Mouse (Mus musculus) heart, embryonic 12.5 days (tissue): Measurements from ENCODE around the gene A930017K11Rik. TPM values are rescaled to one million over a fixed set of nuclear protein-coding genes. Genes with fewer than 3 reads are reported as not detected.
A peak's percentile ranks its signal among the peaks of the same experiment; 100 is the strongest.

ENCODE experiments used
- ATAC-seq: fragments of 200-750 bp; cut with Nextera tagmentation; 2 replicates; pipeline ENCODE4 v1.8.0; 2017; ENCODE audit warnings: moderate TSS enrichment, moderate library complexity; ENCODE audit not compliant: insufficient number of reproducible peaks, low FRiP score
- H3K27ac ChIP-seq: fragments of 300-500 bp; sonication (generic); 2 replicates; pipeline ENCODE4 v1.5.1; 2016; ENCODE audit warnings: mild to moderate bottlenecking, moderate library complexity; ENCODE audit not compliant: poor library complexity, severe bottlenecking
- H3K27me3 ChIP-seq: fragments of 300-500 bp; sonication (generic); replicated peaks from 2 replicates; pipeline ENCODE4 v1.6.1; 2016; ENCODE audit warnings: mild to moderate bottlenecking, moderate library complexity
- H3K36me3 ChIP-seq: fragments of 300-500 bp; sonication (generic); 2 replicates; pipeline ENCODE4 v1.6.1; 2016; ENCODE audit warnings: mild to moderate bottlenecking, moderate library complexity
- H3K4me1 ChIP-seq: fragments of 300-500 bp; sonication (generic); replicated peaks from 2 replicates; pipeline ENCODE4 v1.6.1; 2016; ENCODE audit warnings: mild to moderate bottlenecking
- H3K4me2 ChIP-seq: fragments of 300-500 bp; sonication (generic); 2 replicates; pipeline ENCODE4 v1.6.1; 2016; ENCODE audit warnings: mild to moderate bottlenecking, moderate library complexity
- H3K4me3 ChIP-seq: fragments of 300-500 bp; sonication (generic); 2 replicates; pipeline ENCODE4 v1.5.1; 2016; ENCODE audit warnings: mild to moderate bottlenecking
- H3K9ac ChIP-seq: fragments of 300-500 bp; sonication (generic); 2 replicates; pipeline ENCODE4 v1.6.1; 2016; ENCODE audit warnings: mild to moderate bottlenecking, moderate library complexity
- H3K9me3 ChIP-seq: fragments of 300-500 bp; sonication (generic); replicated peaks from 2 replicates; pipeline ENCODE4 v1.6.1; 2016; ENCODE audit warnings: mild to moderate bottlenecking, moderate library complexity
- WGBS: fragments of 180-500 bp; shearing (Covaris S2); methylation state at CpG from one replicate; pipeline ENCODE4 v1.1.7; 2016; 5-methylcytosine and 5-hydroxymethylcytosine counted together
- polyA plus RNA-seq: library from polyadenylated mRNA; unstranded; fragments of >200 nt; fragmentation: Nextera tagmentation; extraction: Ambion mirVana; gene quantifications from 2 replicates; pipeline ENCODE4 v1.2.1, GENCODE M21; 2016

Gene A930017K11Rik
- polyA plus RNA-seq, 1 experiment from 2014 or later = 0.17 TPM

- ATAC-seq = no peak
- H3K27ac ChIP-seq = no peak overlapping the region
- peaks cover 17% of the 10 kb centered on the region for H3K27me3 ChIP-seq
- H3K4me2 ChIP-seq = no peak overlapping the region
- H3K36me3 ChIP-seq = peaks cover 49% of the 10 kb centered on the region
- H3K9me3 ChIP-seq = no peaks in the 10 kb centered on the region
- H3K4me1 ChIP-seq = no peaks in the 10 kb centered on the region
- 86% methylated on average over 14 of the region's 14 CpGs for WGBS
- no peak overlapping the region for H3K4me3 ChIP-seq
- no peak overlapping the region for H3K9ac ChIP-seq
These were observed 5.3 kb upstream of the A930017K11Rik start for GRCm38 (mm10) chr17:25957586-25958051.

GRCm38 (mm10) chr17:25956631-25957030 is 4.3 kb upstream of the A930017K11Rik start:
- H3K4me2 ChIP-seq = no peak overlapping the region
- peaks cover 7% of the 10 kb centered on the region for H3K4me1 ChIP-seq
- H3K4me3 ChIP-seq = no peak overlapping the region
- H3K36me3 ChIP-seq = peaks cover 39% of the 10 kb centered on the region
- peaks cover 27% of the 10 kb centered on the region for H3K27me3 ChIP-seq
- WGBS = 75% methylated on average over 7 of the region's 7 CpGs
- no peak overlapping the region for H3K27ac ChIP-seq
- ATAC-seq = no peak
- H3K9ac ChIP-seq = no peak overlapping the region
- no peaks in the 10 kb centered on the region for H3K9me3 ChIP-seq

GRCm38 (mm10) chr17:25956201-25956600 is 3.8 kb upstream of the A930017K11Rik start:
- no peak for ATAC-seq
- WGBS = 76% methylated on average over 7 of the region's 7 CpGs

GRCm38 (mm10) chr17:25955736-25956135 is 3.4 kb upstream of the A930017K11Rik start:
- Histone ChIP-seq H3K4me1 (peaks cover 15% of the 10 kb centered on the region), H3K27me3 (peaks cover 36% of the 10 kb centered on the region), H3K4me2 (no peak overlapping the region), H3K27ac (no peak overlapping the region), H3K36me3 (peaks cover 34% of the 10 kb centered on the region), H3K9me3 (no peaks in the 10 kb centered on the region), H3K9ac (no peak overlapping the region), H3K4me3 (no peak overlapping the region)
- ATAC-seq = no peak
- 52% methylated on average over 3 of the region's 3 CpGs for WGBS

More at GRCm38 (mm10) chr17:25956201-25956600, 3.8 kb upstream of the A930017K11Rik start:
- H3K4me3 ChIP-seq = no peak overlapping the region
- no peak overlapping the region for H3K9ac ChIP-seq
- H3K4me1 ChIP-seq = peaks cover 10% of the 10 kb centered on the region
- peaks cover 36% of the 10 kb centered on the region for H3K36me3 ChIP-seq
- no peak overlapping the region for H3K27ac ChIP-seq
- peaks cover 32% of the 10 kb centered on the region for H3K27me3 ChIP-seq
- no peak overlapping the region for H3K4me2 ChIP-seq
- H3K9me3 ChIP-seq = no peaks in the 10 kb centered on the region

GRCm38 (mm10) chr17:25954671-25955070 is 2.3 kb upstream of the A930017K11Rik start:
- Histone ChIP-seq H3K9me3 (no peaks in the 10 kb centered on the region), H3K9ac (no peak overlapping the region), H3K27me3 (peaks cover 47% of the 10 kb centered on the region), H3K36me3 (peaks cover 23% of the 10 kb centered on the region), H3K27ac (no peak overlapping the region), H3K4me2 (no peak overlapping the region), H3K4me1 (peaks cover 16% of the 10 kb centered on the region), H3K4me3 (no peak overlapping the region)
- 69% methylated on average over 2 of the region's 2 CpGs for WGBS
- no peak for ATAC-seq

GRCm38 (mm10) chr17:25953161-25953560 is 796 bp upstream of the A930017K11Rik start:
- WGBS = 77% methylated on average over 5 of the region's 5 CpGs
- no peak for ATAC-seq
- H3K9me3 ChIP-seq = no peaks in the 10 kb centered on the region
- no peak overlapping the region for H3K27ac ChIP-seq
- no peak overlapping the region for H3K9ac ChIP-seq
- peaks cover 48% of the 10 kb centered on the region for H3K27me3 ChIP-seq
- H3K4me2 ChIP-seq = no peak overlapping the region
- peaks cover 16% of the 10 kb centered on the region for H3K4me1 ChIP-seq
- peaks cover 9% of the 10 kb centered on the region for H3K36me3 ChIP-seq
- H3K4me3 ChIP-seq = no peak overlapping the region

GRCm38 (mm10) chr17:25951225-25951802 is 1.1 kb downstream of the A930017K11Rik start:
- Histone ChIP-seq H3K4me3 (peak overlapping the region; percentile 54), H3K9ac (peak overlapping the region; percentile 54), H3K9me3 (no peaks in the 10 kb centered on the region), H3K4me1 (peaks cover 19% of the 10 kb centered on the region), H3K27ac (no peak overlapping the region), H3K4me2 (peak overlapping the region; percentile 92), H3K27me3 (peaks cover 53% of the 10 kb centered on the region), H3K36me3 (no peaks in the 10 kb centered on the region)
- ATAC-seq = no peak
- under 1% methylated on average over 33 of the region's 33 CpGs for WGBS

GRCm38 (mm10) chr17:25950706-25951105 is 1.7 kb downstream of the A930017K11Rik start:
- H3K4me3 ChIP-seq = peak overlapping the region; percentile 54; the same call in 1 of the 2 replicates
- peaks cover 50% of the 10 kb centered on the region for H3K27me3 ChIP-seq
- H3K9ac ChIP-seq = no peak overlapping the region
- H3K9me3 ChIP-seq = no peaks in the 10 kb centered on the region
- H3K36me3 ChIP-seq = no peaks in the 10 kb centered on the region
- H3K4me1 ChIP-seq = peaks cover 19% of the 10 kb centered on the region
- WGBS = 18% methylated on average over 2 of the region's 3 CpGs
- no peak overlapping the region for H3K27ac ChIP-seq
- no peak for ATAC-seq
- H3K4me2 ChIP-seq = peak overlapping the region; percentile 92

- Histone ChIP-seq H3K9me3 (no peaks in the 10 kb centered on the region), H3K4me1 (peaks cover 19% of the 10 kb centered on the region), H3K27ac (no peak overlapping the region), H3K4me3 (no peak overlapping the region), H3K27me3 (peaks cover 50% of the 10 kb centered on the region), H3K36me3 (no peaks in the 10 kb centered on the region), H3K4me2 (no peak overlapping the region), H3K9ac (no peak overlapping the region)
- ATAC-seq = no peak
- WGBS = 74% methylated on average over 5 of the region's 5 CpGs
These were observed 2.4 kb downstream of the A930017K11Rik start for GRCm38 (mm10) chr17:25949981-25950380.

GRCm38 (mm10) chr17:25948051-25948450 is 4.3 kb downstream of the A930017K11Rik start:
- Histone ChIP-seq H3K4me3 (no peak overlapping the region), H3K27me3 (peaks cover 40% of the 10 kb centered on the region), H3K4me2 (no peak overlapping the region), H3K9me3 (no peaks in the 10 kb centered on the region), H3K36me3 (no peaks in the 10 kb centered on the region), H3K27ac (no peak overlapping the region), H3K9ac (no peak overlapping the region), H3K4me1 (peaks cover 19% of the 10 kb centered on the region)
- no peak for ATAC-seq
- WGBS = 76% methylated on average over 8 of the region's 8 CpGs

- Histone ChIP-seq H3K27ac (no peak overlapping the region), H3K36me3 (no peaks in the 10 kb centered on the region), H3K27me3 (peaks cover 35% of the 10 kb centered on the region), H3K4me1 (peaks cover 19% of the 10 kb centered on the region), H3K4me3 (no peak overlapping the region), H3K4me2 (no peak overlapping the region), H3K9ac (peak overlapping the region; percentile 15; the same call in 1 of the 2 replicates), H3K9me3 (no peaks in the 10 kb centered on the region)
- ATAC-seq = no peak
- WGBS = 72% methylated on average over 4 of the region's 4 CpGs
These were observed 4.8 kb downstream of the A930017K11Rik start for GRCm38 (mm10) chr17:25947576-25947975.

GRCm38 (mm10) chr17:25946891-25947290 is 5.5 kb downstream of the A930017K11Rik start:
- WGBS = 78% methylated on average over 8 of the region's 8 CpGs
- Histone ChIP-seq H3K4me2 (no peak overlapping the region), H3K36me3 (no peaks in the 10 kb centered on the region), H3K4me1 (peaks cover 14% of the 10 kb centered on the region), H3K27me3 (peaks cover 28% of the 10 kb centered on the region), H3K27ac (no peak overlapping the region), H3K4me3 (no peak overlapping the region), H3K9ac (no peak overlapping the region), H3K9me3 (no peaks in the 10 kb centered on the region)
- no peak for ATAC-seq
